Mouse (Mus musculus) intestine, embryonic 15.5 days (tissue): Measurements from ENCODE around the gene Galnt17. TPM values are rescaled to one million over a fixed set of nuclear protein-coding genes. Genes with fewer than 3 reads are reported as not detected.
A peak's percentile ranks its signal among the peaks of the same experiment; 100 is the strongest.

Experiments used
- ATAC-seq: fragments of 200-750 bp; cut with Nextera tagmentation; 2 replicates; pipeline ENCODE4 v1.8.0; 2017; ENCODE audit warnings: moderate TSS enrichment, moderate library complexity
- H3K27ac ChIP-seq: fragments of 300-500 bp; sonication (generic); 2 replicates; pipeline ENCODE4 v1.5.1; 2015; ENCODE audit warnings: mild to moderate bottlenecking, inconsistent platforms
- H3K27me3 ChIP-seq: fragments of 300-500 bp; sonication (generic); replicated peaks from 2 replicates; pipeline ENCODE4 v1.6.1; 2015; ENCODE audit warnings: inconsistent platforms
- H3K36me3 ChIP-seq: fragments of 300-500 bp; sonication (generic); 2 replicates; pipeline ENCODE4 v1.6.1; 2015; ENCODE audit warnings: inconsistent platforms
- H3K4me1 ChIP-seq: fragments of 300-500 bp; sonication (generic); replicated peaks from 2 replicates; pipeline ENCODE4 v1.6.1; 2015; ENCODE audit warnings: inconsistent platforms
- H3K4me2 ChIP-seq: fragments of 300-500 bp; sonication (generic); replicated peaks from 2 replicates; pipeline ENCODE4 v1.6.1; 2015; ENCODE audit warnings: mild to moderate bottlenecking, inconsistent platforms
- H3K4me3 ChIP-seq: fragments of 300-500 bp; sonication (generic); replicated peaks from 2 replicates; pipeline ENCODE4 v1.5.1; 2015; ENCODE audit warnings: inconsistent platforms
- H3K9ac ChIP-seq: fragments of 300-500 bp; sonication (generic); 2 replicates; pipeline ENCODE4 v1.6.1; 2015; ENCODE audit warnings: inconsistent platforms
- H3K9me3 ChIP-seq: fragments of 300-500 bp; sonication (generic); 2 replicates; pipeline ENCODE4 v1.6.1; 2016; ENCODE audit warnings: inconsistent platforms
- WGBS: fragments of 180-500 bp; shearing (Covaris S2); methylation state at CpG from one replicate; pipeline ENCODE4 v1.1.7; 2015; 5-methylcytosine and 5-hydroxymethylcytosine counted together
- polyA plus RNA-seq: library from polyadenylated mRNA; unstranded; fragments of >200 nt; fragmentation: Nextera tagmentation; extraction: Ambion mirVana; gene quantifications from 2 replicates; pipeline ENCODE4 v1.2.1, GENCODE M21; 2015

The Galnt17 gene
- polyA plus RNA-seq, 1 experiment from 2014 or later = 0.68 TPM

DNA sequence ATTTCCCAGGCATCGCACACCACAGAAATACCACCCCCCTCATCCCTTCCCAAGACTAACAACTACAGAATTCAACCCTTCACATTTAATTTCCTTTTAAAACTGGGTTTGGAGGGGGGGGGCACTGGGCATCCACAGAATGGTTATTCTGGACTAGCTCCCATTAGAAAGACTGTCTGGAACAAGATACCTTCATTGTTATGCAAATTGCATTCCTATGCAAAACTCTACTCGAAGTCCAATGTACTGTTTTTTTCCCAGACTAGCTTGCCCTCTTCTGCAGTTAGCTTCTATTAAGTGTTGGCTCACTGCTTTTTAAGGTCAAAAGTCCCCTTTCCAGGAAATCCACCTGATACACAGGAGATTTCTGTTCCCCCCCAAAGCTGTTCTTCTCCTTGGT is 131.1 kb downstream of the Galnt17 start:
- no peaks in the 10 kb centered on the region for H3K36me3 ChIP-seq
- H3K27me3 ChIP-seq = no peaks in the 10 kb centered on the region
- no peak overlapping the region for H3K9ac ChIP-seq
- no peak for ATAC-seq
- WGBS = 48% methylated on average over 2 of the region's 2 CpGs
- H3K9me3 ChIP-seq = no peaks in the 10 kb centered on the region; the same call in 1 of the 2 replicates
- H3K4me3 ChIP-seq = no peak overlapping the region
- H3K4me1 ChIP-seq = no peaks in the 10 kb centered on the region
- no peak overlapping the region for H3K27ac ChIP-seq
- no peak overlapping the region for H3K4me2 ChIP-seq

DNA sequence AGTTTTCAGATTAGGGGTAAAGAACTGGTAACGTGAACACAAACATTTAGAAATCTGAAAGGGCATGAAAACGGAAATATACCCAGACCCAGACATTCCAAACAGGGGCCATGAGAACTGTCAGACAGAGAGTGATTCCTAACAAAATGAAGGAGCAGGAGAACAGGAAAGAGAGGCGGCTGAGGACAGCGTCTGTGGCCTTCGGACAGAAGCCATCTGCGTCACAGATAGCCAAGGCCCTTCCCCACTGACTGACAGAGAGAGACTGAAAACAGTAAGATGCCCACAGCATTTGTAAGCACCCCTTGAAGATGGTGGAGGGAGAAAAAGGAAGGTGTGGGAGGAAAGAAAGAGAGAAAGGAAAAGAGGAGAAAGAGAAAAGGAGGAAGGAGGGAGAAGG is 139.1 kb downstream of the Galnt17 start:
- no peak overlapping the region for H3K27ac ChIP-seq
- H3K27me3 ChIP-seq = no peaks in the 10 kb centered on the region
- no peak overlapping the region for H3K4me3 ChIP-seq
- H3K4me1 ChIP-seq = no peaks in the 10 kb centered on the region
- WGBS = 60% methylated on average over 6 of the region's 6 CpGs
- no peak overlapping the region for H3K4me2 ChIP-seq
- no peaks in the 10 kb centered on the region for H3K36me3 ChIP-seq
- no peaks in the 10 kb centered on the region; the same call in 1 of the 2 replicates for H3K9me3 ChIP-seq
- ATAC-seq = no peak
- no peak overlapping the region for H3K9ac ChIP-seq

DNA sequence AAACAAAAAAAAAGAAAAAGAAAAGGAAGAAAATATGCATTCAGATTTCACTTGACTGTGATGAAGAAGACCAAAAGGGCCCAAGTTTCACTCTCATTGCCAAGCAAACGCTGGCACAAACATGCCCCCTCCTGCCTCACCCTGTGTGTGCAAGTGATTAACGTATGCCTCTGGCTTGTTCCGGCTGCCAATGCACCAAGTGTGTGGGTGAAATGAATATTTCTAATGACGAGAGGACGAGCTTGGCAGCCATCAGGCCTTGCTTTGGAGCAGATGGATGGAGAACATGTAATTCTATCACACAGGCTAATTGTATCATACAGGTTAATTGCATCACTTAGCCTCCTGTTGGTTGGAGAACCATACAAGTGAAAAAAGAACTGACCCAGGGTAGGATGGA is 140.9 kb downstream of the Galnt17 start:
- no peaks in the 10 kb centered on the region for H3K36me3 ChIP-seq
- no peaks in the 10 kb centered on the region for H3K9me3 ChIP-seq
- no peak for ATAC-seq
- no peak overlapping the region for H3K27ac ChIP-seq
- no peaks in the 10 kb centered on the region for H3K4me1 ChIP-seq
- no peak overlapping the region for H3K4me3 ChIP-seq
- WGBS = 83% methylated on average over 5 of the region's 5 CpGs
- no peaks in the 10 kb centered on the region for H3K27me3 ChIP-seq
- no peak overlapping the region for H3K9ac ChIP-seq
- H3K4me2 ChIP-seq = no peak overlapping the region

DNA sequence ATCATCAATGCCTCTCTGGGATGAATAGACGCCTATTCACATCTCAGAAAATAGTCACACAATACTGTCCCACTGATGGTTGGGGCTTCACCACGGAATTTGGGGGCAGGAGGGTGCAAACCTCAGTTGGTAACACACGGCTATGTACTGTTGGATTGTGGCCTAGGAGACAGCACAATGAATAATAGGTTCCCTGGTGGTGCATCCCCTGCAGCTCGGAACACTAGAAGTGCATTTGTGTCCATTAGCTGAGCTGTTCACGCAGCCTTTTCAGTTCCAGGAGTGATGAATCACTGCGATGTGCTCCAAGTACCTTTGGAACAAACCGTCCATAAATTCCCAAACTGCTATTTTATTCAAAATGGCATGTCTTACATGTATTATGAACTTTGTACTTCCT is 142.6 kb downstream of the Galnt17 start:
- 70% methylated on average over 7 of the region's 7 CpGs for WGBS
- Histone ChIP-seq H3K27ac (no peak overlapping the region), H3K27me3 (no peaks in the 10 kb centered on the region), H3K9me3 (no peaks in the 10 kb centered on the region), H3K4me2 (no peak overlapping the region), H3K4me3 (no peak overlapping the region), H3K9ac (no peak overlapping the region), H3K4me1 (no peaks in the 10 kb centered on the region), H3K36me3 (no peaks in the 10 kb centered on the region)
- no peak for ATAC-seq

DNA sequence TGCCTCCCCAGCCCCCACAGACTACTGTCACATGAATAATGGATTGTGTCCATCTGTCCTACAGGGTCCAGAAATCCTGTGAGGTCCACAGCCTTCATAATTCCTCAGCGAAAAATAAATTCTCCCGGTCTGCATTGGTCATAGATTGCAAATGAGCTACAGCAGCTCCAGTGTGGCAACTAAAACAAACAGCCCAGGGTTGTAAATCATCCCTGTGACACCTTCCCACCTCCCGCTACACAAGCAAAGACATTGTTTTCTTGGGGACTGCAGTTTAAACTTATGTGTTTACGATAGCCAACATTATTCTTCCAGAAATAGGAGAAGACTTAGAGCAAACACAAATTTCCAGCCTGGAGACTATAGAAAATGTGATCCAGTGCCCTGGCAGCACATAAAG is 150.4 kb downstream of the Galnt17 start:
- Histone ChIP-seq H3K36me3 (no peaks in the 10 kb centered on the region), H3K4me1 (no peaks in the 10 kb centered on the region), H3K27me3 (no peaks in the 10 kb centered on the region), H3K9ac (no peak overlapping the region), H3K9me3 (no peaks in the 10 kb centered on the region), H3K4me2 (no peak overlapping the region), H3K27ac (no peak overlapping the region), H3K4me3 (no peak overlapping the region)
- peak; percentile 58; the same call in 1 of the 2 replicates for ATAC-seq
- WGBS = 17% methylated on average over 4 of the region's 4 CpGs

DNA sequence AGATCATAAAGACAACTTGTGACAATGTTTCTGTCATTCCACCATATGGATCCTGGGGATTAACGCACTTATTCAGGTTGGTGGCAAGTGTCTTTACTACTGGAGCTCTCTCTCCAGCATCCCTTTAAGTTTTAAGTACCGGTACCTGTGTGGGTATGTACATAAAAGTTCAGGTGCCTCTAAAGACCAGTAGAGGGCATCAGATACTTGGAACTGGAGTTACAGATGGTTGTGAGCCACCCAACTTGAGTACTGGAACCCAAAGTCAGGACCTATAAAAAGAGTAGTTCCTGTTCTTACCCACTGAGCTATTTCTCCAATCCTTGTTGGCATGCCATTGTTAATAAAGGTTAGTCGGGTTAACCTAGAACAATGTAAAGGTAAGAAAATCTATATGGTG is 152.0 kb downstream of the Galnt17 start:
- Histone ChIP-seq H3K36me3 (no peaks in the 10 kb centered on the region), H3K4me3 (no peak overlapping the region), H3K4me2 (no peak overlapping the region), H3K27ac (no peak overlapping the region), H3K27me3 (no peaks in the 10 kb centered on the region), H3K9ac (no peak overlapping the region), H3K4me1 (no peaks in the 10 kb centered on the region), H3K9me3 (no peaks in the 10 kb centered on the region)
- WGBS = 75% methylated on average over 3 of the region's 3 CpGs
- no peak for ATAC-seq

DNA sequence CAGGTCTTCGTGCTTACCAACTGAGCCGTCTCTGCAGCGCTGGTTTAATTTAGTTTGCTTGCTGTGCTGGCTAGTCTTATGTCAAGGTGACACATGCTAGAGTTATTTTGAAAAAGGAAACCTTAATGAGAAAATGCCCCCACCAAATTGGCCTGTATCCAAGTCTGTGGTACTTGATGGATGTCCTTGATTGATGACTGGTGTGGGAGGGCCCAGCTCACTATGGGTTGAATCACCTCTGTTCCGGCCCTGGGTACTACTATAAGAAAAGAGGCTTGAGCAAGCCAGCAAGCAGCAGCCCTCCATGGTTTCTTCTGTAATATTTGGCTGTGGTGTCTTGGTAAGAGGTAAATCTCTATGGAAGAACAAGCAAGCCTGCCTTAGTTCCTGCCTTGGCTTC is 165.7 kb downstream of the Galnt17 start:
- H3K4me3 ChIP-seq = no peak overlapping the region
- ATAC-seq = no peak
- H3K4me2 ChIP-seq = no peak overlapping the region
- H3K9ac ChIP-seq = no peak overlapping the region
- no peaks in the 10 kb centered on the region for H3K27me3 ChIP-seq
- H3K4me1 ChIP-seq = no peaks in the 10 kb centered on the region
- WGBS = 60% methylated on average over 4 of the region's 4 CpGs
- H3K9me3 ChIP-seq = no peaks in the 10 kb centered on the region
- no peaks in the 10 kb centered on the region for H3K36me3 ChIP-seq
- H3K27ac ChIP-seq = no peak overlapping the region

DNA sequence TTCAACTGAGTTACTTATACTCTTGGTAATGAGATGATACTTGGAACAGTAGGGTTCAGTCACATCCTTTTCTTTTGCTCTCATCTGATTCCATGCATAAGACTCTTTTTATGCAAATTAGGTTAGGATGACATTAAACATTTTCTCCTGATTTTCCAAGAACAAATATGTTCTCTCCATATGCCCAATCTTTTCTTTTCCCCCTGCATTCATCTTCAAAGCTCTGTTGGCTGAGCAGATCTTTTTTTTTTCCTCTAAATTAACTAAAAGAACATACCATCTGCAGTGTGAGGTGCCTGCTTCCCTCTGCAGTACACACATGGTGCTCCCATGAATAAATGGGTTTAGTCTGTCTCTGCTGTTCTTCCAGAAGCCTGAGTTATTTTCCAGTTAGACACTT is 173.5 kb downstream of the Galnt17 start:
- no peaks in the 10 kb centered on the region for H3K36me3 ChIP-seq
- H3K27me3 ChIP-seq = no peaks in the 10 kb centered on the region
- no peak overlapping the region for H3K4me3 ChIP-seq
- H3K9me3 ChIP-seq = no peaks in the 10 kb centered on the region
- H3K4me2 ChIP-seq = no peak overlapping the region
- no peak overlapping the region for H3K9ac ChIP-seq
- no peaks in the 10 kb centered on the region for H3K4me1 ChIP-seq
- no peak for ATAC-seq
- no peak overlapping the region for H3K27ac ChIP-seq

DNA sequence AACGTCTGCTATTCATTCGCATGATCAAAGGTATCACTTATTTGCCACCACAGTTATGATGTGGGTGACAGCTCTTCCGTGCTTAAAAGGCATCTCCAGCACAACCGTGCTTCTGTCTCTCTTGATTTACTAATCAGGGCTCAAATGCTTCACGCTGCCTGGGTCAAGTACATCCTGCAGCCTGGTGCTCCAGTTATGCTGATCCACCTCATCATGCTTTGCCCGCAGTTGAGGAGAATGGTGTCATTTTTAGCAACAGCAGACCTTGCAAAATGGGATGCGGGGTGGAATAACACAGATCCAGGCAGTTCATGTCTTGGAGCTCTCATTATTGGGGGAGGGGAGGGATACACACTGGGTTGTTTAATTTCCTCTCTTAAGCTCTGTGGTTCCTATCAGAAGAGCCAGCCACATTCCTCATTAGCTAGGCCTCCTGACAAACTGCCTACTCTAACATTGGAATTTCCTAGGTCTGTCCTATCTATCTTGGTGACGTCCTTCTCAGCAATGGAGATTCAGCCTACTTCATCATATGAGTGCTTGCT is 187.9 kb downstream of the Galnt17 start:
- Histone ChIP-seq H3K4me3 (no peak overlapping the region), H3K27me3 (no peaks in the 10 kb centered on the region), H3K4me2 (no peak overlapping the region), H3K9ac (no peak overlapping the region), H3K36me3 (no peaks in the 10 kb centered on the region), H3K27ac (no peak overlapping the region), H3K4me1 (no peaks in the 10 kb centered on the region), H3K9me3 (no peaks in the 10 kb centered on the region)
- ATAC-seq = no peak
- WGBS = 66% methylated on average over 8 of the region's 8 CpGs

DNA sequence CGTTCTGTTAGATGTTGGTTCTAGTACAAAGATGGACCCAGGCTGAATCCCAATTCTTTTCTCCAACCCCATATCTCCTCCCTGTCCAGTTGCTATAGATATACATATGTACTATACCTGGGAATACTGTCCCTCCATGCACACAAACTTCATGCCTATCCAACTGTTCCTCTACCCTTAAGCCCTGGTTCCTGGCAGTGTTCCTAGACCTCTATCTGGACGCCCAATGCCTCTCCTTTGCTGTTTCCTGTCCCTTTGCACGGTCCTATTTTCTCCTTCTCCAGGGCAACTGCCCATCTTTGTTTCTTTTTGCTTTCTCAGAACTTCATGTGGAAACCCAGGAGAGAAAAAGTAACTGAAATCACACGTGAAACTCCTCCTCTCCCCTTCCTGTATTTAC is 188.4 kb downstream of the Galnt17 start:
- no peak overlapping the region for H3K4me2 ChIP-seq
- H3K36me3 ChIP-seq = no peaks in the 10 kb centered on the region
- 73% methylated on average over 4 of the region's 4 CpGs for WGBS
- no peak for ATAC-seq
- H3K9me3 ChIP-seq = no peaks in the 10 kb centered on the region
- no peak overlapping the region for H3K4me3 ChIP-seq
- no peaks in the 10 kb centered on the region for H3K27me3 ChIP-seq
- H3K9ac ChIP-seq = no peak overlapping the region
- H3K27ac ChIP-seq = no peak overlapping the region
- H3K4me1 ChIP-seq = no peaks in the 10 kb centered on the region

DNA sequence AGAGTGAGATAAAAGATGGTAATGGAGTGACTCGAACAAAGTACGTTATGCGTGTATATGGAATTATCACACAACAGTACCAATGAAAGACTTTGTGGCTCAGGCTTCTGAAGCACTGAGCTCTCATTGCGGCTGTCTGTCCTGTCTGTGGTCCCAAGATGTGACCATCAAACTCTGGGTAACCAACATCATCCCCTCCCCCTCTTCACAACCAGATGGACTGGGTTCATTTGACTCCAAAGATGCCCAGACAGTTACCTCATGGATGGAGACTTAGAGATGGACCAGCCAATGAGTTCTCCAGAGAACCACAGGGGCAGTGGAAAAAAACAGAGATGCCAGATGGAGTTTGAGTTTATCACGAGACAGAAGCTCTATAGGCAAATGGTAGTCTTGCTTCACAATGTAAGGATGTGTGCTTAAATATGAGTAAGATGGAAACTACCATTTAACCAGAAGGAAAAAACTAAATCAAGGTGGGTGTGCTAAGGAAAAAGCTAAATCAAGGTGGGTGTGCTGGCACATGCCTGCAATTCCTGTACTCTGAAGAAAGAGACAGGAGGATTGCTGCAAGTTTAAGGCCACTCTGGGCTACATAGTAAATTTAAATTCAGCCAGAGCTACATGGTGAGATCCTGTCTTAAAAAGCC is 190.8 kb downstream of the Galnt17 start:
- H3K4me2 ChIP-seq = no peak overlapping the region
- H3K4me1 ChIP-seq = no peaks in the 10 kb centered on the region
- no peaks in the 10 kb centered on the region for H3K27me3 ChIP-seq
- H3K9me3 ChIP-seq = no peaks in the 10 kb centered on the region
- no peak overlapping the region for H3K4me3 ChIP-seq
- ATAC-seq = no peak
- no peaks in the 10 kb centered on the region for H3K36me3 ChIP-seq
- no peak overlapping the region for H3K27ac ChIP-seq
- WGBS = 91% methylated on average over 5 of the region's 5 CpGs
- H3K9ac ChIP-seq = no peak overlapping the region

DNA sequence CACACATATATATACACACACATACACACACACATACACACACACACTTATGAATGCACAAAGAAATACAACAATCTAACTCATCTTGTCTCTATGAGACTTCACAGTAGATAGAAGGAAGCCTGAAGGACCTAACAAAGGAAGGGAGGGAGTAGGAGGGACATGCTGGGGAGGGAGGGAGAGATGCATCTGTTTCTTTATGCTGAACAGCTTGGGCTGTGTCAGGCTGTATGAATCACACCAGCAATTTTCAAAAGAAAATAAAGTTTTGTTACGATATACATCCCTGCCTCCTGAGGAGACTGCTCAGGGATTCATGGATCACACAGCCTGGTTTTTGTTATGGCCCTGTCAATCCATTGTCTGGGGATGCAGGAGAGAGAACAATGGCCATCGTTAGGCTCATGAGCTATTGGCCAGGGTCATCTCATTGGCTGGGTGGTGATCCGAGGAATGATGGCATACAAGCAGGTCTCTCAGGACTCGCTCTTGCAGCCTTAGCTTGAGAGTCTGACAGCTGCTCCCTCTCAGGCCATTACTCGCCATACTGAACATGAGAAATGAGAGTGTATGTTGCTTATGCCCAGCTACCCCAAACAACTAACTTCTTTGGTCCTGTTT is 194.3 kb downstream of the Galnt17 start:
- ATAC-seq = no peak
- H3K4me1 ChIP-seq = no peaks in the 10 kb centered on the region
- no peaks in the 10 kb centered on the region for H3K36me3 ChIP-seq
- no peak overlapping the region for H3K4me3 ChIP-seq
- no peak overlapping the region for H3K9ac ChIP-seq
- H3K9me3 ChIP-seq = no peaks in the 10 kb centered on the region; the same call in 1 of the 2 replicates
- no peak overlapping the region for H3K27ac ChIP-seq
- no peaks in the 10 kb centered on the region for H3K27me3 ChIP-seq
- no peak overlapping the region for H3K4me2 ChIP-seq
- WGBS = 73% methylated on average over 5 of the region's 5 CpGs

DNA sequence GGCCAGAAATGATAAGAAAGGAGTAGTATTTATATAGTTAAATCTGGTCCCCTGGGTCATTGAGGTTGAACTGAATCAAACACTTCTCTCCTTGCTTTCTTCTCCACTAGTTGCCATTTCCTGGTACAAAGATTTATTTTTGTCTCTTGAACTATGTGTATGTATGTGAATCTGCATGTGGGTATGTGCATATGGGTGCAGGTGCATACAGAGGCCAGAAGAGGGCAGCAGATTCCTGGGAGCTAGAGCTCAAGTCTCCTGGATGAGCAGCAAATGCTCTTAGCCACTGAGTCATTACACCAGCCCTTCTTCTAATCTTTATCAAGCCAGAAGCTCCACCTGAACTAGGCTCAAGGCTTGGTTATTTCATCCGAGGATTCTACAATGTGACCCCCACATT is 201.1 kb downstream of the Galnt17 start:
- Histone ChIP-seq H3K27me3 (no peaks in the 10 kb centered on the region), H3K36me3 (no peaks in the 10 kb centered on the region), H3K9me3 (no peaks in the 10 kb centered on the region; the same call in 1 of the 2 replicates), H3K27ac (no peak overlapping the region), H3K4me2 (no peak overlapping the region), H3K4me3 (no peak overlapping the region), H3K4me1 (no peaks in the 10 kb centered on the region), H3K9ac (no peak overlapping the region)
- no peak for ATAC-seq
- 88% methylated on average over 1 of the region's 1 CpGs for WGBS
